Mouse (Mus musculus) stomach, postnatal 0 days (tissue): ENCODE measurements around the gene Ssna1.

ENCODE experiments used
- CTCF ChIP-seq: IDR thresholded peaks from 2 replicates; pipeline ENCODE4 v1.5.1; 2016; ENCODE audit warnings: antibody characterized with exemption, low read depth, mild to moderate bottlenecking, moderate library complexity
- EP300 ChIP-seq: optimal IDR thresholded peaks from 2 replicates; pipeline ENCODE3; 2016; ENCODE audit warnings: antibody characterized with exemption

DNA sequence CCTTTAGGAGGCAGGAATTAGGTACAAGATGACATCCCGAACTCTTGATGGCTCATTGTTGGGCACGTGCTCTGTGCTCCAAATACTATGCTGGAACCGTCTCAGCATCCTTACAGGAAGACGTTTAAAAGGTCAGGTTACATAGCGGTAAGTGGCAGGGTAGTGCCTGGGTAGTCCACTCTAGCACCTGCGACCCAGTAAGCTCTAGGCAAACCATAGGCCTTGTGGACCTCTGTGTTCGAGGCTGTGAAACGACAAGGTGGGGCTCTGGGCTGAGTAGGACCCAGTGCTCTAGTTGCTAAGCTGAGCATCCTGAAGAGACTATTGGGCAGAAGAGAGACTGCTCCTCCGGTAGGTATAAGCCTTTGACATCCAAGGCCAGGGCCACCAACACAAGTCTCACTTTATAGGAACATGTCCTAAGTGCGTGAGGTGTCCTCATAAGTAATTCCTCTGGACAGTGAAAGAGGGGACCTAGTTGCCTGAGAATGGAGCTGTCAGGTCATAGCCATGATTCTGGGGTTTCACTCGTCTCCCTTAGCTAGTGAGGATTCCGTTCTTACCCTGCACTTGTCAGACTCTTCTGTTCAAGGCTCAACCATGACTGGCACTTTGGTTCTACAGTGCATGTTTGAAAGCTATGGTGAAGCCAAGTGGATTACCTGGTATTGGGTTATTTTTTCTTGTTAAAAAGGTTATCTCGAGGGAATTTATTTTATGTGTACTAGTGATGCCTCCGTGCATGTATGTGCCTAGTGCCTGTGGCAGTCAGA lies 33.5 kb upstream of the Ssna1 start:
- no peak for TF ChIP-seq CTCF
- TF ChIP-seq EP300, result no peak
